Mouse (Mus musculus) testis, adult 2 months (tissue): ENCODE results near the gene Kif7. TPM values are rescaled to one million over a fixed set of nuclear protein-coding genes. Genes with fewer than 3 reads are reported as not detected.

Experiments used
- H3K27ac ChIP-seq: fragments of 200-500 bp; 2 replicates; pipeline ENCODE4 v1.5.1; 2012; ENCODE audit warnings: low read depth, low read length; ENCODE audit not compliant: control insufficient read depth, insufficient read depth
- H3K27me3 ChIP-seq: fragments of 200-500 bp; 2 replicates; pipeline ENCODE4 v1.6.1; 2012; ENCODE audit warnings: mild to moderate bottlenecking, low read length, moderate library complexity; ENCODE audit not compliant: control insufficient read depth, insufficient read depth
- H3K36me3 ChIP-seq: fragments of 200-500 bp; 2 replicates; pipeline ENCODE4 v1.6.1; 2012; ENCODE audit warnings: mild to moderate bottlenecking, low read length; ENCODE audit not compliant: control insufficient read depth, insufficient read depth
- H3K4me1 ChIP-seq: fragments of 200-500 bp; 2 replicates; pipeline ENCODE4 v1.6.1; 2012; ENCODE audit warnings: low read length; ENCODE audit not compliant: control insufficient read depth, insufficient read depth
- H3K4me3 ChIP-seq: fragments of 200-500 bp; 2 replicates; pipeline ENCODE4 v1.5.1; 2012; ENCODE audit warnings: low read depth, mild to moderate bottlenecking, low read length, moderate library complexity, mixed read lengths; ENCODE audit not compliant: control insufficient read depth
- CTCF ChIP-seq: fragments of 200-500 bp; IDR thresholded peaks from 2 replicates; pipeline ENCODE4 v1.5.1; 2012; ENCODE audit warnings: low read depth, mild to moderate bottlenecking, inconsistent platforms, low read length, moderate library complexity; ENCODE audit not compliant: control insufficient read depth, insufficient read depth, insufficient replicate concordance
- POLR2A ChIP-seq: fragments of 200-500 bp; IDR thresholded peaks from 2 replicates; pipeline ENCODE4 v1.6.1; 2012; ENCODE audit warnings: low read depth, mild to moderate bottlenecking, inconsistent platforms, low read length, moderate library complexity; ENCODE audit not compliant: control insufficient read depth
- polyA plus RNA-seq: library from polyadenylated mRNA; depleted of rRNA; stranded (reverse); fragments of >200 nt; gene quantifications from 2 replicates; pipeline ENCODE4 v1.2.3, GENCODE M21; 2012

Kif7 gene
- polyA plus RNA-seq, 1 experiment: 1.3 TPM

- Histone ChIP-seq H3K27ac (no peak overlapping the region), H3K27me3 (no peaks in the 10 kb centered on the region), H3K36me3 (no peaks in the 10 kb centered on the region; the same call in 1 of the 2 replicates), H3K4me1 (peaks cover 2% of the 10 kb centered on the region), H3K4me3 (no peak overlapping the region)
- TF ChIP-seq POLR2A: no peak
- TF ChIP-seq CTCF: no peak
Observed at GRCm38 (mm10) chr7:79747659-79748058, 32.1 kb upstream of the Kif7 start.

- Histone ChIP-seq H3K27ac (no peak overlapping the region), H3K4me3 (no peak overlapping the region), H3K4me1 (peaks cover 2% of the 10 kb centered on the region), H3K27me3 (no peaks in the 10 kb centered on the region), H3K36me3 (no peaks in the 10 kb centered on the region; the same call in 1 of the 2 replicates)
- TF ChIP-seq CTCF: no peak
- no peak for TF ChIP-seq POLR2A
Observed at GRCm38 (mm10) chr7:79744585-79744984, 29.1 kb upstream of the Kif7 start.

- peak overlapping the region; percentile 43 for H3K4me3 ChIP-seq
- peaks cover 2% of the 10 kb centered on the region for H3K4me1 ChIP-seq
- TF ChIP-seq POLR2A (no peak), CTCF (no peak)
- H3K27ac ChIP-seq: no peak overlapping the region
- H3K36me3 ChIP-seq: no peaks in the 10 kb centered on the region; the same call in 1 of the 2 replicates
- no peaks in the 10 kb centered on the region for H3K27me3 ChIP-seq
Observed at GRCm38 (mm10) chr7:79744051-79744450, 28.5 kb upstream of the Kif7 start.

- no peaks in the 10 kb centered on the region for H3K27me3 ChIP-seq
- H3K36me3 ChIP-seq: no peaks in the 10 kb centered on the region; the same call in 1 of the 2 replicates
- H3K4me1 ChIP-seq: peaks cover 2% of the 10 kb centered on the region
- peak within 1 kb of the TSS; percentile 76 for H3K27ac ChIP-seq
- H3K4me3 ChIP-seq: peak within 1 kb of the TSS; percentile 93
- TF ChIP-seq POLR2A (peak; percentile 85), CTCF (no peak)
Observed at GRCm38 (mm10) chr7:79742659-79743536, 27.4 kb upstream of the Kif7 start, which contains the start of the genes Pex11a and Wdr93. TSS of gene Pex11a (minus strand) at chr7:79743131. TSS of gene Wdr93 (plus strand) at chr7:79743163.

- H3K27me3 ChIP-seq: no peaks in the 10 kb centered on the region
- H3K4me3 ChIP-seq: peak overlapping the region; percentile 93
- peak overlapping the region; percentile 76 for H3K27ac ChIP-seq
- no peak for TF ChIP-seq CTCF
- no peak for TF ChIP-seq POLR2A
- peaks cover 2% of the 10 kb centered on the region for H3K4me1 ChIP-seq
- H3K36me3 ChIP-seq: peaks cover 3% of the 10 kb centered on the region
Observed at GRCm38 (mm10) chr7:79742277-79742658, 26.7 kb upstream of the Kif7 start.

- peaks cover 2% of the 10 kb centered on the region for H3K4me1 ChIP-seq
- no peaks in the 10 kb centered on the region for H3K27me3 ChIP-seq
- no peak for TF ChIP-seq CTCF
- H3K36me3 ChIP-seq: peaks cover 8% of the 10 kb centered on the region
- no peak overlapping the region for H3K4me3 ChIP-seq
- H3K27ac ChIP-seq: no peak overlapping the region
Observed at GRCm38 (mm10) chr7:79740279-79740678, 24.8 kb upstream of the Kif7 start.

- Histone ChIP-seq H3K4me1 (peaks cover 2% of the 10 kb centered on the region), H3K27ac (no peak overlapping the region), H3K4me3 (no peak overlapping the region), H3K27me3 (no peaks in the 10 kb centered on the region), H3K36me3 (peaks cover 8% of the 10 kb centered on the region)
- no peak for TF ChIP-seq CTCF
- no peak for TF ChIP-seq POLR2A
Observed at GRCm38 (mm10) chr7:79738913-79739312, 23.4 kb upstream of the Kif7 start.

- TF ChIP-seq POLR2A (no peak), CTCF (no peak)
- Histone ChIP-seq H3K4me1 (no peaks in the 10 kb centered on the region; the same call in none of the 2 replicates), H3K36me3 (peaks cover 8% of the 10 kb centered on the region), H3K4me3 (peak overlapping the region; percentile 73), H3K27me3 (no peaks in the 10 kb centered on the region), H3K27ac (no peak overlapping the region)
Observed at GRCm38 (mm10) chr7:79736511-79736910, 21.0 kb upstream of the Kif7 start.
